Mouse (Mus musculus) megakaryocyte, adult 5-6 weeks (primary cell): Measurements from ENCODE around the gene Grk1. TPM values are rescaled to one million over a fixed set of nuclear protein-coding genes. Genes with fewer than 3 reads are reported as not detected.

ENCODE experiments used
- ATAC-seq: 2 replicates; pipeline ENCODE4 v1.8.0; 2016; ENCODE audit warnings: mild to moderate bottlenecking, inconsistent platforms; ENCODE audit not compliant: poor library complexity, severe bottlenecking
- total RNA-seq, 2 experiments: library from RNA; stranded (forward) in 1 of 2; stranded (reverse) in 1 of 2; fragments of 153-499, 151-499 nt in 1 of 2; fragments of 221-1000, 200-1000 nt in 1 of 2; gene quantifications; 2 replicates each; pipeline versions ENCODE4 v1.2.3 to v1.2.4; 2015 to 2017

Gene Grk1
- total RNA-seq, 2 experiments from 2014 or later, result 0.04 TPM; not detected in 1

- ATAC-seq, result no peak
Measured at GRCm38 (mm10) chr8:13427351-13427750, 22.5 kb downstream of the Grk1 start.

DNA sequence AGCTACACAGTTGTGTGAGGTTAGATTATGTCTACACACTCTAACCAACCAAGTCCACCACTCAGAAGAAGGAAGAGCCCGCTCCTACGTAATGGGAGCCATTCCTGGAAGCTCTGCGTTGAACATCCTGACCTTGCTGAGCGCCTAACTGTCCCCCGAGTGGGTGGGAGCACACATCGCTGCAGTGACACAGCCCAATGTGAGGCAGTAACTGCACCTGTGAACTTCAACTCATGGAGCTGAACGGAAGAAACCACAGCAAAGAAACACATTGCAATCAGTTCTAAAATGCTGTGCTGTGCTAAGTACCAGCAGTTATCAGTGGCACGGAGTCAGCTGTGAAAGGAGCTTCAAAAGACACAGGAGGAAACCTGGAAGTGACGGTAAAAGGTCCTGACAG is 23.3 kb downstream of the Grk1 start:
- ATAC-seq, result no peak

GRCm38 (mm10) chr8:13430412-13430811 is 25.5 kb downstream of the Grk1 start:
- no peak for ATAC-seq

DNA sequence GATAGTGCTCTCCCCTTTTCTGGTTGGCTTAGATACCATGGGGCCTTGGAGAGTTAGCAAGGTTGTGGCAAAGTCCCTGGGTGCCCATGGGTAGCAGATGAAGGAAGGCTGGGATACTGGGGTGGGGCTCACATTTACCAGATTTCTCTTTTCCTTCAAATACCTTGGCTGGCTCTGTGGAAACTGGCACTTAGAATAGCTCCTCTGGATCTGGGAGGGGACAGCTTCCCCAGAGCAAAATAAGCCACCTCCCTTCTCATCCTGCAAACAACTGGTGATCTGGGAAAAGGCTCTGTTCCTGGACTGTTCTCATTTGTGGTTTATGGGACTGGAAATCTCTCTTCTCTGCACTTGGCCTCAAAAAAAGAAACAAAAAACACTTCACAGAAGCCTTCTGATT is 26.0 kb downstream of the Grk1 start:
- ATAC-seq, result no peak

GRCm38 (mm10) chr8:13433130-13433529 is 28.2 kb downstream of the Grk1 start:
- no peak for ATAC-seq

DNA sequence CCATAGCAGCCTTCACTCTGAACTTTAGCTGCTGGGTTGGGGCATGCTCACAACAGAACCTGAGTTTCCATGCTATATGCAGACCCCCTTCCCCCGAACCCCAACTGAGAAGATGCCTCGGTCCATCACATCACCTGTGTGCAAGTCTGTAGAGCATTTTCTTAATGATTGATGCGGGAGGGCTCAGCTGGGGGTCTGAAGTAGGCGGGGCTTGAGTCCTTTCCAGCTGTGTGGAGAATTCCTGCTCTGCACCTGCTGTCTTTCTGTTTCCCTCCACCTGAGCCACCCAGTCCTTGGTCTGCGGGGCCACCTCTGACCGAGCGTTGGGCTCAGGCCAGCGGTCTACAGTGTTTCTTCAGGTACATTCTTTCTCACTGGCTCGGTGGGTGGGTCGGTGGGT is 30.0 kb downstream of the Grk1 start, which contains the start of gene Tmem255b:
Gene Tmem255b, plus strand, starts transcription at position 301 of the 400 bp plus-strand sequence.
- no peak for ATAC-seq

DNA sequence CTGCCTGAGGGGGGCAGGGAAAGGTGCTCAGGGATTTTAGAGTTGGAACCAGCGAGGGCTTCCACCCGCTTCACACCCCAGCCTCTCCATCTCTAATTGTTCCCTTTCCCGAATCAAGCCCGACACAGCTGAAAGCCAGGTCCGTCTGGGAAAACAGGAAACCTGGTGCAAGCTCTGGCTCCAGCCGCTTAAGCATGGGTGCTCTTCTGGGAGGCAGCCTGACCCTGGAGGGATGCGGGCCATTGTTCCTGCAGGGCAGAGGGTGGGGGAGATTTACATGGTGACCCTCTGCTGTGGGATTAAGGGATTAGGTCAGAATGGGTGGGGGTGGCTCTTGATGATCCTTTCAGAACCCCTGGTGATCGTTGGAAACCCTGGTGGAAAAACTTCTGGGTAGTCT is 31.2 kb downstream of the Grk1 start:
- ATAC-seq, result no peak

GRCm38 (mm10) chr8:13437531-13437930 is 32.6 kb downstream of the Grk1 start:
- ATAC-seq, result no peak

DNA sequence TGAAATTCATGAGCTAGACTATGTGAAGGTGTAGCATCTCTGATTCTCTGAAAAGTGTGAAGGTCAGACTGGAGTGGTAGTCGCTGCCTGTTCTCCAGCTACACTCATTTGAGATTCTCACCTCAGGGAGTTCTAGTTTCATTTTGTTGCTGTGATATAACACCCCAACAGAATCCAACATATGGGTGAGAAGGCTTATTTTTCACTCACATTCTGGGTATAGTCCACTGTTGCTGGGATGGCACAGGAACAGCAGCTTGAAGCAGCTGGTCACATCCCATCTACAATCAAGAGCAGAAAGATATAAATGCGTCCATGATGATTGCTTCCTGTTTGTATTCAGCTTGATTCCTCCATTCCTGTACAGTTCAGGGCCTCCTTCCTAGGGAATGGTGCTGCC is 37.3 kb downstream of the Grk1 start:
- no peak for ATAC-seq

- no peak for ATAC-seq
Measured at GRCm38 (mm10) chr8:13446456-13446855, 41.6 kb downstream of the Grk1 start.

DNA sequence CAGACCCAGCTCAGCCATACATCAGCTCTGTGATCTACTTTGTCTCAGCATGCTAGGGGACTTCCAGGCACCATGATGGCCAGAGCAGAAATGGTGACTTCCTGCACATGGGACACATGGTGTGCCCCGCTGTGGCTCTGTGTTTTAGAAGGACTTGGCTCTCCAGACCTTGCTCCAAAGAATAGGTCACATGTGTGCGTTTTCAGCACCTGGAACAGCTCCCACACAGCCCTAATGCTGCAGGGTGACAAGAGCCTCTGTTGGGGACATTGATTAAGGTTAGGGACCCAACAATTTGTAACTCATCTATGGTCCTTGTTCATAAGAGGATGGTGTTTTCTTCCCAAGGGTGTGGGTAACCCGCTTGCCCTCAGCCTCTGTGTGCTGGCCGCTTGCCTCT is 43.3 kb downstream of the Grk1 start:
- ATAC-seq, result no peak

DNA sequence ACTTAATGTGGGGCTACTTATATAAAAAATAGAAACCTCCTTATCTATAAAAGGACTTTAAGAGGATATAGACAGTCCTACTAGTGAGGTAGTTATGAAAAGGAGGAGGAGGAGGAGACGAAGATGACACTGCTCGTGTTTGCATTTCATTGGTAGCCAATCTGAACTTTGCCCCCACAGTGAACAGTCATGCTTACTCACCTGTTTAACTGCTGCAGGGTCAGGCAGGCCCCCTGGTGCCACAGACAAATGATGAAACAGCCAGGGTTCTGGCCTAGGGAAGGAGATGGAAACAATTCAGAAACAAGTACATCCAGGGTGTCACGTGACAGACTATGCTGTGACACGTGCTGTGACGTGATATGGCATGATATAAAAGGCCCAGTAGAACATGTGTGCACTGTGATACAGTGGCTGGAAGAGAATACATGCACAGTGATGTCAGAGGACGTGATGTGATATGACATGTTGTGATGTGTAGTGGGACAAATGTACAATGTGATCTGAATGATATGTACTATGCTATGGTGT is 46.9 kb downstream of the Grk1 start:
- ATAC-seq, result no peak

DNA sequence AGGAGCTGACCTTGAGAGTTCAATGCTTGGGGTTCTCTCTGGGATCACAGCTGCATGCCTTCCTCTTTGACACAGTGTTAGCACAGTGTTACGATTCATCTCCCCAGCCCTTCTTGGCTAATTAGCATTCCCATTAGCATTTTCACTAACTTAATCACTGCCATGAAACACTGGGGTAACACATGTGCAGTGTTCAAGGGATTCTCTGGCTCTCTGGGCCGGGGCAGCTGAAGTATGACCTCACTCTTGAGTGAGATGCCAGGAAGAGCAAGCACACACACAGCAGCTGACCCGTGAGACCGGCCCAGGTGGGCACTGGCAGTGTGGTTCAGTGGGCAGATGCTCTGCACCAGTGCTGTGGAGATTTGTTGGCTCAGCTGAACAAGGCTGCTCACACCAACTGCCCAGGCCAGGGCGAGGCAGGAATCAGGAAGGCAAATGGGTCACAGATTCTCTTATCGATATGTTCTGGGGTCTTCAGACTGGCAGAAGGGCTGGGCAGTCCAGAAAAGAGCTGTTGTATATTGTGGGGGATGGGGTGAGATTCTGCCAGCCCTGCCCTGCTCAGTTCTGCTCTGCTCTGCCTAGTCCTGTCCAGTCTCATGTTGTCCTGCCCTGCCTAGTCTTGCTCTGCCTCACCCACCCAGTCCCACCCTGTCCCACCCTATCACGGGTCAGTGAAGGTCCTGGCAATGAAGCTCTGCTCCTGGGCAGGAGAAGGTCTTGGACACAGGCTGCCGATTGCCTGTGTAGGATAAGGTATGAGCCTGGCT is 49.6 kb downstream of the Grk1 start:
- ATAC-seq, result no peak

DNA sequence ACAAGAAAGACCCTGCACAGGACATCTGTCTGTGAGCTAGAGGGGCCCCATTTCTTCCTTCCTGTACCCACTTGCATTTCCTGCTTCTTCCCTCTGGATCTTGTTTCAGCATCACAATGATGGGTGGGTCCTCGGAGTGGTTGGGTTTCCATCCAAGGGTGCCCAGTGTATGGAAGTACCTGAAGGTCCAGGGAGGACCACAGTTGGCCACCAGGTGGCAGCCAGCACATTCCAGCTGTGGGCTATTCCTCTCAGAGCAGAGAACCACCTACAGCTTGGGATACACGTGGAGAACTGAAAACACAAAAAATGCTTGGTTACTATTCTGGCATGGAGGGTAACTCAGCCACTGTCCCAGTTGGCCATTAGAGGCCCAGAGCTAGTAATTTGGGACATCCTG is 50.4 kb downstream of the Grk1 start:
- ATAC-seq, result no peak

- ATAC-seq, result no peak
Measured at GRCm38 (mm10) chr8:13459431-13459830, 54.5 kb downstream of the Grk1 start.

- ATAC-seq, result no peak
Measured at GRCm38 (mm10) chr8:13461085-13461765, 56.3 kb downstream of the Grk1 start.

DNA sequence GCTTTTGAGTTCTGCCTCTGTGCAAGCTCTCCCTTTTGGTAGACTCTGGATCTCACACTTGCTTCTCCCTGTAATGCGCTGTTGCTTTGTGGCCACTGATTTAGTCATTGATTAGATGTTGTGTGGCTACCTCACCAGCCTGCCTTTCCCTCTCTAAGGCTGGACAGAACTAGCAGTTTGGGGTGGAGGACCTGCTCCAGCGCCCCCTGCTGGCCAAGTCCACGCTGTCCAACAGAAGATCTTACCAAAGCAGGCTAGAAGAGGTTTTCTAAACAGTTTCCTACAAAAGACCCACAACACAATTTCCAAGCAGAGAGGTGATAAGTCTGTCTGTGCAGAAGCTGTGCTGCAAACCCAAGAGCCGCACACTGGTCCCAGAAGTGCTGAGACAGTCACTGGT is 57.0 kb downstream of the Grk1 start:
- ATAC-seq, result no peak

- ATAC-seq, result no peak
Measured at GRCm38 (mm10) chr8:13462392-13462791, 57.5 kb downstream of the Grk1 start.

DNA sequence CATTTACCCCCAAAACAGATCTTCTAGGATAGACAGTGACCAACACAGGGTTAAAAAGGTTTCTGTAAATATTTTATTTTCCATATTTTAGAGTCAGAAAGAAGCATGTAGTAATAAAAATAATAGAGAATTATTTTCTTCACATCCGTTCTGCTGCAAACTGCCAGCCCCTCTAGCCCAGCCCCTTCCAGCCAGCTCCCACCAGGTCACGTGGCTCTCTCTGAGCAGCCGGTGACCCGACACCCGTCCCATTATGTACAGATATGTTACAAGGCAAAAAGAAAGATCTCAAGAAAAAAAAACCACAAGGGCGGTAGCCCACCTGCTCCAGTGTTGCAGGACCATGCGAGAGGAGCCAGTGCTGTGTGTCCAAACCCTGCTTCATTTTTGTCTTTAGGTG is 60.4 kb downstream of the Grk1 start:
- ATAC-seq, result no peak

DNA sequence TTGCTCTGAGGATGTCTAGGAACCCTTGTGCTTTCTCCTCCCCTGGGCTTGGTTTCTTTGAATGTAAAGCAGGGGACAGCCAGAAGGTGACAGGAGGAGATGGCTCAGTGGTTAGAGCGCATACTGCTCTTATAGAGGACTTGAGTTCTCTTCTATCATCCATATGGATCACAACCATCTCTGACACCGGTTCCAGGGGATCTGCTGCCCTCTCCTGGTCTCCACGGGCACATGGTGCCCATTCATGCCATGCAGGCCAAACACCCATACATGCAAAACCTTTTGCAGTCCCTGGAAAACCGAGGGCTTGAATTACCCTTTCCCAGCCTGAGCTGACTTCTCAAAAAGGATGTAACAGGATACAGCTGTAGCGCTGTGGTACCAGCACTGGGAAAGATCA is 62.1 kb downstream of the Grk1 start:
- ATAC-seq, result no peak

DNA sequence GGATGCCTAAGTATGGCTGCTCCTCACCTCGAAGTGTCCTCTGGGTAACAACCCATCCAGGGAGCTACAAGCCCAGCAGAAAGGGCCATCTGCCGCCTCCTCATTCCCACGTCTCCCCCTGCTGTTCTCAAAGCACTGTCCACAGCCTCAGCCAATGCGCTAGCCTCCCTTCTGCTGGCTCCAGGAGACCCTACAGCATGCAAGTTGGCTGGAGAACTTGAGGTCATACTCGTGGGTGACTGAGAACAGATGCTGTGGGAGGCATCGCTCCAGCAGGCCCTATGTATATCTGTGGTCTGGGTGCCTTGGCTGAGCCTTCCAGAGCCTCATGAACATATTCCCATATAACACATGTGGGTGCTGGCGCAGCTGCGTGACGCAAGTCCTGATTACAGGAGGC is 63.9 kb downstream of the Grk1 start:
- ATAC-seq, result no peak

DNA sequence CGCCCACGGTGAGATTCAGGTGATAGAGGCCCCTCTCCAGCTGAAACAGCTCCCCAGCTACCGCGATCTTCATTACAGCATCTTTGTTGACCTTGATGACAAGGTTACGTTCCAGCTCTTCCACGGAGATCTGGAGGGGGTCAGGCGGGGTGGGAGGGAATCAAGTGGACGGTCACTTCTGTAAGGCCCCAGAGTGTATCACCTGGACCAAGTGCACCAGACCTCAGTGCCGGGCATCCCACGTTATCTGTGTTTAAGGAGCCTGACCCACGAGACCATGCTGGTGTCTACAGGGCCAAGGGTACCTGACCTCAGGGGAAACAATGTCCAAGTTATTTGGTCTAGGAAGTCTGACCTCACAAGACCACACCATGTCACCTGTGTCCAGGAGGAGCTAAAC is 66.6 kb downstream of the Grk1 start:
- ATAC-seq, result no peak
